Mouse (Mus musculus) CH12.LX (cell line): ENCODE measurements around the gene Cxcl10. TPM values are rescaled to one million over a fixed set of nuclear protein-coding genes. Genes with fewer than 3 reads are reported as not detected.

Experiments used
- DNase-seq: peaks from one replicate; pipeline ENCODE4 v3.0.0-alpha.2; 2013; ENCODE audit errors: extremely low read depth
- H3K27ac ChIP-seq: 2 replicates; pipeline ENCODE4 v1.5.1; 2012; ENCODE audit warnings: low read depth, mild to moderate bottlenecking, control low read depth, moderate library complexity; ENCODE audit not compliant: insufficient read depth
- H3K27me3 ChIP-seq: replicated peaks from 2 replicates; pipeline ENCODE3; 2012; ENCODE audit warnings: inconsistent platforms
- H3K36me3 ChIP-seq, 2 experiments: replicated peaks in 1 of 2; 2 replicates each; pipeline versions ENCODE3 to v1.6.1; 2012; ENCODE audit warnings: inconsistent platforms in 1 of 2, low read length in 1 of 2, mild to moderate bottlenecking in 1 of 2, mixed read lengths in 1 of 2, moderate library complexity in 1 of 2; ENCODE audit not compliant: control insufficient read depth in 1 of 2, insufficient read depth in 1 of 2
- H3K4me1 ChIP-seq, 2 experiments: 2 replicates each; pipeline ENCODE4 v1.6.1; 2012; ENCODE audit warnings: inconsistent platforms in 1 of 2, moderate library complexity in 1 of 2; ENCODE audit not compliant: insufficient read depth in 2 of 2, control insufficient read depth in 1 of 2
- H3K4me2 ChIP-seq: 2 replicates; pipeline ENCODE4 v1.6.1; 2012; ENCODE audit warnings: low read depth, mild to moderate bottlenecking, control low read depth; ENCODE audit not compliant: poor library complexity, insufficient read depth, severe bottlenecking
- H3K4me3 ChIP-seq, 3 experiments: fragments of 150-350 bp in 1 of 3; sonication (generic) in 1 of 3; replicated peaks in 1 of 3; 2 replicates each; pipeline versions ENCODE3 to v1.5.1; 2011 to 2012; ENCODE audit warnings: low read depth in 2 of 3, low read length in 2 of 3, mild to moderate bottlenecking in 2 of 3, moderate library complexity in 2 of 3, control low read depth in 1 of 3, improper control_type of control experiment in 1 of 3, inconsistent platforms in 1 of 3, mixed read lengths in 1 of 3; ENCODE audit not compliant: poor library complexity in 1 of 3
- H3K79me2 ChIP-seq: replicated peaks from 2 replicates; pipeline ENCODE4 v1.6.1; 2012; ENCODE audit warnings: mild to moderate bottlenecking, moderate library complexity; ENCODE audit not compliant: control insufficient read depth, poor library complexity, insufficient read depth, severe bottlenecking; ENCODE audit errors: extremely low read depth
- H3K9ac ChIP-seq: 2 replicates; pipeline ENCODE4 v1.6.1; 2012; ENCODE audit warnings: low read depth, mild to moderate bottlenecking, control low read depth, moderate library complexity; ENCODE audit not compliant: insufficient read depth
- H3K9me3 ChIP-seq: replicated peaks from 2 replicates; pipeline ENCODE3; 2012; ENCODE audit warnings: low read length, inconsistent platforms, mixed read lengths
- BHLHE40 ChIP-seq: IDR thresholded peaks from 2 replicates; pipeline ENCODE4 v1.6.1; 2011; ENCODE audit warnings: mild to moderate bottlenecking, low read depth, low read length, improper control_type of control experiment
- ETS1 ChIP-seq: conservative IDR thresholded peaks from 2 replicates; pipeline ENCODE4 v1.6.1; 2012; ENCODE audit warnings: low read depth, mild to moderate bottlenecking, inconsistent platforms, low read length, improper control_type of control experiment, moderate library complexity
- IRF4 ChIP-seq: IDR thresholded peaks from 2 replicates; pipeline ENCODE4 v1.6.1; 2014; ENCODE audit warnings: low read depth, mild to moderate bottlenecking, inconsistent platforms, low read length, improper control_type of control experiment
- JUND ChIP-seq: conservative IDR thresholded peaks from 2 replicates; pipeline ENCODE4 v1.6.1; 2011; ENCODE audit warnings: low read depth, low read length, improper control_type of control experiment
- MAX ChIP-seq: IDR thresholded peaks from 2 replicates; pipeline ENCODE4 v1.6.1; 2011; ENCODE audit warnings: low read length, improper control_type of control experiment
- MAZ ChIP-seq: IDR thresholded peaks from 2 replicates; pipeline ENCODE4 v1.6.1; 2012; ENCODE audit warnings: low read depth, mild to moderate bottlenecking, inconsistent platforms, low read length, improper control_type of control experiment, moderate library complexity
- MEF2A ChIP-seq: IDR thresholded peaks from 2 replicates; pipeline ENCODE4 v1.6.1; 2014; ENCODE audit warnings: low read depth, mild to moderate bottlenecking, inconsistent platforms, low read length, improper control_type of control experiment, borderline replicate concordance
- MXI1 ChIP-seq: IDR thresholded peaks from 2 replicates; pipeline ENCODE4 v1.6.1; 2011; ENCODE audit warnings: mild to moderate bottlenecking, low read depth, low read length, improper control_type of control experiment
- NRF1 ChIP-seq: IDR thresholded peaks from 2 replicates; pipeline ENCODE4 v1.6.1; 2014; ENCODE audit warnings: low read depth, mild to moderate bottlenecking, inconsistent platforms, low read length, improper control_type of control experiment, moderate library complexity
- RCOR1 ChIP-seq: conservative IDR thresholded peaks from 2 replicates; pipeline ENCODE4 v1.6.1; 2012; ENCODE audit warnings: low read depth, mild to moderate bottlenecking, inconsistent platforms, low read length, improper control_type of control experiment
- SIN3A ChIP-seq: IDR thresholded peaks from 2 replicates; pipeline ENCODE4 v1.6.1; 2012; ENCODE audit warnings: low read length, improper control_type of control experiment, inconsistent platforms
- USF1 ChIP-seq: IDR thresholded peaks from 2 replicates; pipeline ENCODE4 v1.6.1; 2014; ENCODE audit warnings: low read depth, mild to moderate bottlenecking, inconsistent platforms, low read length, improper control_type of control experiment
- ZKSCAN1 ChIP-seq: IDR thresholded peaks from 2 replicates; pipeline ENCODE4 v1.6.1; 2012; ENCODE audit warnings: low read depth, inconsistent platforms, low read length, improper control_type of control experiment, borderline replicate concordance
- dilution Hi-C: fragments of 300-500 bp; cut with MboI; formaldehyde crosslinking; loops from 2 replicates; pipeline ENCODE4 v1.14.3; 2020; ENCODE audit warnings: low sequenced_read_pairs; ENCODE audit not compliant: extremely low pct_unique_long_range_greater_than_20kb, extremely low pct_ligation_motif_present
- in situ Hi-C: fragments of 300-500 bp; cut with MboI; formaldehyde crosslinking; loops from 3 replicates; pipeline ENCODE4 v1.14.3; 2019; ENCODE audit warnings: low sequenced_read_pairs, low pct_ligation_motif_present, low pct_unique_long_range_greater_than_20kb, mixed read lengths
- polyA plus RNA-seq: library from polyadenylated mRNA; unstranded; fragments of >175 nt; gene quantifications from 2 replicates; pipeline ENCODE4 v1.2.1, GENCODE M21; 2012; ENCODE audit warnings: low read depth; ENCODE audit not compliant: insufficient read length
- total RNA-seq, 2 experiments: library from RNA; depleted of rRNA; stranded (reverse); fragments of 300-350 nt in 1 of 2; fragments of >200 nt in 1 of 2; gene quantifications; 2 replicates each; pipeline ENCODE4 v1.2.3; 2012 to 2014

Cxcl10 gene
- total and polyA plus RNA-seq, 3 experiments: 0.30 to 4.9 (median 2.6) TPM

DNA sequence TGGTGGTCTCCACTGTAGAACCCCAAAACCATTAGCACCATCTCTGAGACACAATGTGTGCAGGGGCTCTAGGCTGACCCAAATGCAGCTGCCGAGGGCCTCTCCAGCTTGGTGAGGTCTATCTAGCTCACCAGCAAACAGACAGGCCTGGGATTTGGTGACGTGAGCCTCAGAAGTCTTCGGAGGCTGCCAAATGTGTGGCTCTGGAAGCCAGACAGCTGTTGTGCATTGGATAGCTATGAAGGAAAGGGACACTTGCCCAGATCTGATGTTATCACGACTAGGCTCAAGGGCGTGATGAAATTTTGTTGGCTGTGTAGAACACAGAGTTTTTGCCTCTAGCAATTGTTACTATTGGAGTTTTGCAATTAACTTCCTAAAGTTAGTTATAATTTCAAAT, 25.4 kb downstream of the Cxcl10 start:
- Histone ChIP-seq H3K27me3 (no peaks in the 10 kb centered on the region), H3K9me3 (no peaks in the 10 kb centered on the region), H3K36me3 (no peaks in the 10 kb centered on the region), H3K4me1 (peaks cover under 1 to 7% of the 10 kb centered on the region in 2 experiments; a peak in 2 of 4 replicates), H3K4me3 (no peak overlapping the region), H3K79me2 (no peaks in the 10 kb centered on the region), H3K9ac (no peak overlapping the region), H3K4me2 (no peak overlapping the region), H3K27ac (no peak overlapping the region)
- in situ Hi-C loops (no loop called here), dilution Hi-C loops (no loop called here)
- no peak for DNase-seq
- no peak for TF ChIP-seq ZKSCAN1
- TF ChIP-seq JUND: no peak
- TF ChIP-seq MAZ: no peak
- TF ChIP-seq NRF1: no peak
- no peak for TF ChIP-seq USF1
- no peak for TF ChIP-seq RCOR1
- no peak for TF ChIP-seq BHLHE40
- no peak for TF ChIP-seq MEF2A

DNA sequence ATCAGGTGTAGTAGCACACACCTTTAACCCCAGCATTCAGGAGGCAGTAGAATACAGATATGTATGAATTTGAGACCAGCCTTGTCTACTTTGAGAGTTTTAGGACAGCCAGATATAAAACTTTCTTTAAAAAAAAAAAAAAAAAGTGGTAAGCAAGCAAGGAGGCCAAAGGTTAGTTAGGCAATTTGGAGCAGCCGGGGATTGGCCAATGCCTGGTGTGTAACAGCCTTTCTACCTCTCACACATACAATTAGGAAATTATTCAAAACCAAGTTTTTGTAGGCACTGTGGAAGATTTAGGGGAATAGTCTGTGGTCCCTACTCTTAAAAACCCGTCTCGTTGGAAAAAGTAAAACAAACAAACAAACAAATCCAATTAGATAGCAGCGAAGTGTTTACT, 26.1 kb downstream of the Cxcl10 start:
- Histone ChIP-seq H3K9me3 (no peaks in the 10 kb centered on the region), H3K9ac (no peak overlapping the region), H3K79me2 (no peaks in the 10 kb centered on the region), H3K36me3 (no peaks in the 10 kb centered on the region), H3K4me3 (no peak overlapping the region), H3K4me2 (no peak overlapping the region), H3K4me1 (peaks cover 0 to 8% of the 10 kb centered on the region in 2 experiments; a peak in 2 of 4 replicates), H3K27ac (no peak overlapping the region), H3K27me3 (no peaks in the 10 kb centered on the region)
- dilution Hi-C loops (no loop called here), in situ Hi-C loops (no loop called here)
- TF ChIP-seq NRF1 (no peak), MXI1 (no peak), MAX (no peak)
- DNase-seq: no peak

DNA sequence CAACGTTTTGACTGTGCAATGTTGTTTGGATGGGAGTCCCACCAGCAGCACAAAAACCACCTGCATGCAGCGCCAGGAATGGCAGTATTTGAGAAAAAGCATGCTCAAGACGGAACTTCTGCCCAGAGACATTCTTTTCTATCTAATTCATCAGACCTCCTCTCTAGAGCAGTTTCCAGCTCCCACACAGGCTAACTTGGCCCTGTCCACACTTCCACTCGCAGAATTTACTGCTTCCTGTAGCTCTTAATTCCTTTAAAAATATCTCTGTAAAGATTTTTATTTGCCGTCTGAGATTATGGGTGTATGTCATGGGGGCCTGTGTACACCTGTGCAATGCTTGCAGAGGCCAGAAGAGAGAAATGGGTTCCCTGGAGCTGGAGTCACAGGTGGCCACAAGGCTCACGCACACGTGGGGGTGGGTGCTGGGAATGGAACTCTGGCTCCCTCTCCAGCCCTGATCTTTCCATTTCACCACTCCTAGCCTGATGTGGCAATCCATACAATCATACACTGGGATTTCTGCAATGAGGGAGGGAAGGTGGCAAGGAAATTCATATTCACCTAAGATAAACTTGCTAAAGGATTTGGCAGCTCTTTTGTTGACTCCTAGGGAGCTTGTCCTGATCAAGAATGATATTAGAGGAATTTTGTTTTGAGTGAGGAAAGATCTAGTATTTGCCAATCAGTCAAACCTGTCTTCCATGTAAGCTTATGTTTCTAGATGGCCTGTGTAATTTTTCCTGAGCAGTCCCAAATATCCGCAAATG, 26.9 kb downstream of the Cxcl10 start:
- Histone ChIP-seq H3K36me3 (no peaks in the 10 kb centered on the region), H3K27me3 (no peaks in the 10 kb centered on the region), H3K9me3 (no peaks in the 10 kb centered on the region), H3K4me3 (no peak overlapping the region), H3K4me1 (peaks cover 0 to 8% of the 10 kb centered on the region in 2 experiments; a peak in 2 of 4 replicates), H3K27ac (no peak overlapping the region), H3K79me2 (no peaks in the 10 kb centered on the region), H3K9ac (no peak overlapping the region), H3K4me2 (no peak overlapping the region)
- in situ Hi-C loops: no loop called here
- dilution Hi-C loops: no loop called here
- no peak for DNase-seq
- TF ChIP-seq RCOR1: no peak
- no peak for TF ChIP-seq IRF4
- no peak for TF ChIP-seq ETS1
- no peak for TF ChIP-seq NRF1
- TF ChIP-seq SIN3A: no peak
